Mouse (Mus musculus) thymus, postnatal 10 days (tissue): ENCODE measurements around the gene Gm45783.
A peak's percentile ranks its signal among the peaks of the same experiment; 100 is the strongest.
"Not testable (repeated sequence)": the region's sequence is repeated elsewhere in the genome, so short reads cannot be mapped to it uniquely, and the experiment has no call there.

Experiments
- DNase-seq, 2 experiments: peaks; one replicate each; pipeline ENCODE4 v3.0.0; 2021; ENCODE audit warnings: low spot score in 2 of 2

The Gm45783 gene

DNA sequence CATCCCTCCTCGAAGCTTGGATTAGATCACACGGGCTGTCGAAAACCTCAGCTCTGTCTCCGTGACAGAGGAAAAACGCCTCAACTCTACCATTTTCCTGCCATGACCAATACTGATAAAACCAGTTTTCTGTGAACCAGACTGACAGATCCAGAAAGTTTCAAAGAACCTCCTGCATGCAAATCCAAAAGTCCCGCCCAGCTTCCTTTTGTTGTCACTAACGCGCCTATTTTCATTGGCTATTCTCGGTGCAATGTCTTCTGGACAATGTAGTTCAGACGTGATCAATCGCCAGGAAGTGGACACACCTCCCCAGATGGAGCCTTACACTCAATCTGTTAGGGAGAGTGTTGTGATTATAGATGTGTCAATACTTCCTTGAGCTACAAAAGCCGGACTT is at the start of gene Gm45783:
Gene Gm45783, minus strand, starts transcription at position 143 of the 400 bp plus-strand sequence.
- not testable (repeated sequence) for DNase-seq

DNA sequence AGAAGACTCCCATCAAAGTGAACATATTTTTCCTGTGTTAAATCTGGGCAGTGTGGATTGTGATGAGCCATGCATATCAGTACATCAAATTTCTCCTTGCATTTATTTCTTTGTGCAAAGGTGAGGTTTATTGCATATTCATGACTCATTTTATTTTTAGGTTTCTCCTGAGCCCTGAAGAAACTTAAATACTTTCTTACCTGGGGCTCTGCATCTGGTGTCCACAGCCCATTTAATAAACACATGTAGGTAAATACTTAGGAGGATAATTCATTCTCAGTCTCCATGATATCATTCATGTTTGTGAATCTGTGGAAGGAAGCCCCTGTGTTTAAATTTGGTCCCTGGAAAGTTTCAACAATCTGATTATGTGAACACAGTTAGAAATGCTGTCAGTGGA is 25.2 kb upstream of the Gm45783 start, which contains the start of gene Vmn2r31:
Gene Vmn2r31, minus strand, starts transcription at position 101 of the 400 bp plus-strand sequence.
- DNase-seq = not testable (repeated sequence)

DNA sequence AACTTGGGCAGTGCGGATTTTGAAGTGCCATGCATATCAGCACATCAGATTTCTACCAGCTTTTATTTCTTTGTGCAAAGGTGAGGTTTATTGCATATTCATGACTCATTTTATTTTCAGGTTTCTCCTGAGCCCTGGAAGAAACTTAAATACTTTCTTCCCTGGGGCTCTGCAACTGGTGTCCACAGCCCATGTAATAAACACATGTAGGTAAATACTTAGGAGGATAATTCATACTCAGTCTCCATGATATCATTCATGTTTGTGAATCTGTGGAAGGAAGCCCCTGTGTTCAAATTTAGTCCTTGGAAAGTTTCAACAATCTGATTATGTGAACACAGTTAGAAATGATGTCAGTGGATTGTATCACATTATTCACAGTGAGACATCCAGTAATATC is 36.9 kb downstream of the Gm45783 start, which contains the start of gene Vmn2r30:
Gene Vmn2r30, minus strand, starts transcription at position 101 of the 400 bp plus-strand sequence.
- DNase-seq = not testable (repeated sequence)

DNA sequence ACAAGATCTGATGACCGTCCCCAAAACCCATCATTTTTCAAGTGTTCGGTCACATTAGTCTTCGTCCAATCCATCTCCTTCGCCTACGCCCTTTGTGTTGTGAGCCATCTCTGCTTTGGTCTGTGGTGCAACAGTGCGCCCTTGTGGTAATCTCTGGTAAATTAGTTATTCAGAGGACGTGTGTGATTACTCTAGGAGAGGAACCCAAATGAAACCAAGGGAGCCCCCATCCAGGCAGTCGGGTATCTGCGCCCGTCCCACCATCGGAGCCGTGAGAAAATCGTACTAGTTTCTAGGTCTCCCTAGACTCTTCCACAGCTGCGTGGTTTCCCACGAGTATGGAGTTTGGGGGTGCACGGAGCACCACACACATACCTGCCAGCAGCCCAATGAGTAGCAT is 78.8 kb downstream of the Gm45783 start:
- DNase-seq = peak; percentile 14 to 39
